Mouse (Mus musculus): ENCODE results near the gene Hacl1.

The Hacl1 gene

GRCm38 (mm10) chr14:31640890-31641505, at the start of gene Hacl1, which contains the start of gene Btd:
Gene Hacl1, minus strand, starts transcription at chr14:31641286.
Gene Btd, plus strand, starts transcription at chr14:31641028.
- peak; percentile 92 for DNase-seq (ENCODE audit: low read depth)

GRCm38 (mm10) chr14:31686231-31686630, 45.1 kb upstream of the Hacl1 start:
- DNase-seq (ENCODE audit: low read depth) = no peak

GRCm38 (mm10) chr14:31685680-31686079, 44.6 kb upstream of the Hacl1 start:
- DNase-seq (ENCODE audit: low read depth) = no peak

GRCm38 (mm10) chr14:31684343-31685040, 43.4 kb upstream of the Hacl1 start:
- no peak for DNase-seq (ENCODE audit: low read depth)

GRCm38 (mm10) chr14:31683610-31684009, 42.5 kb upstream of the Hacl1 start:
- DNase-seq (ENCODE audit: low read depth) = no peak

GRCm38 (mm10) chr14:31681931-31682555, 41.0 kb upstream of the Hacl1 start:
- DNase-seq (ENCODE audit: low read depth) = no peak

- no peak for DNase-seq (ENCODE audit: low read depth)
Measured at GRCm38 (mm10) chr14:31681291-31681690, 40.2 kb upstream of the Hacl1 start.

GRCm38 (mm10) chr14:31680656-31681055, 39.6 kb upstream of the Hacl1 start:
- no peak for DNase-seq (ENCODE audit: low read depth)

GRCm38 (mm10) chr14:31671635-31672320, 30.7 kb upstream of the Hacl1 start:
- DNase-seq (ENCODE audit: low read depth) = no peak

GRCm38 (mm10) chr14:31669642-31670490, 28.8 kb upstream of the Hacl1 start:
- peak; percentile 95 for DNase-seq (ENCODE audit: low read depth)

- peak; percentile 94 for DNase-seq (ENCODE audit: low read depth)
Measured at GRCm38 (mm10) chr14:31669161-31669611, 28.1 kb upstream of the Hacl1 start.

- DNase-seq (ENCODE audit: low read depth) = peak; percentile 60
Measured at GRCm38 (mm10) chr14:31668326-31668725, 27.2 kb upstream of the Hacl1 start.

- no peak for DNase-seq (ENCODE audit: low read depth)
Measured at GRCm38 (mm10) chr14:31667741-31668140, 26.7 kb upstream of the Hacl1 start.

GRCm38 (mm10) chr14:31666931-31667705, 26.0 kb upstream of the Hacl1 start:
- DNase-seq (ENCODE audit: low read depth) = no peak

GRCm38 (mm10) chr14:31665566-31665940, 24.5 kb upstream of the Hacl1 start:
- DNase-seq (ENCODE audit: low read depth) = no peak

- no peak for DNase-seq (ENCODE audit: low read depth)
Measured at GRCm38 (mm10) chr14:31664903-31665565, 23.9 kb upstream of the Hacl1 start.

- DNase-seq (ENCODE audit: low read depth) = peak; percentile 78
Measured at GRCm38 (mm10) chr14:31664100-31664902, 23.2 kb upstream of the Hacl1 start.

- DNase-seq (ENCODE audit: low read depth) = no peak
Measured at GRCm38 (mm10) chr14:31663376-31664099, 22.5 kb upstream of the Hacl1 start.

Measured in NIH3T3 (cell line).